Mouse (Mus musculus) erythroblast, adult 5-6 weeks (primary cell): Measurements from ENCODE around the gene Tor3a. TPM values are rescaled to one million over a fixed set of nuclear protein-coding genes. Genes with fewer than 3 reads are reported as not detected.

Experiments used
- ATAC-seq: replicated peaks from 2 replicates; pipeline ENCODE4 v1.8.0; 2016; ENCODE audit warnings: moderate number of reproducible peaks, mild to moderate bottlenecking, moderate TSS enrichment, inconsistent platforms; ENCODE audit not compliant: poor library complexity, low FRiP score, severe bottlenecking
- total RNA-seq, 2 experiments: library from RNA; stranded (forward) in 1 of 2; stranded (reverse) in 1 of 2; fragments of 150-400 nt in 1 of 2; fragments of 200-764, 138-1000 nt in 1 of 2; gene quantifications; 2 replicates each; pipeline versions ENCODE4 v1.2.3 to v1.2.4; 2015 to 2017; ENCODE audit warnings: low replicate concordance in 2 of 2

Gene Tor3a
- total RNA-seq, 2 experiments from 2014 or later = 4.4 to 8.3 TPM

- ATAC-seq = no peak
Measured at GRCm38 (mm10) chr1:156642813-156643212, 31.3 kb downstream of the Tor3a start.

GRCm38 (mm10) chr1:156641808-156642207 lies 32.3 kb downstream of the Tor3a start:
- ATAC-seq = no peak

- ATAC-seq = no peak
Measured at GRCm38 (mm10) chr1:156640577-156640976, 33.6 kb downstream of the Tor3a start.

- no peak for ATAC-seq
Measured at GRCm38 (mm10) chr1:156639455-156639854, 34.7 kb downstream of the Tor3a start.

- no peak for ATAC-seq
Measured at GRCm38 (mm10) chr1:156635148-156635547, 39.0 kb downstream of the Tor3a start.

GRCm38 (mm10) chr1:156633095-156633494 lies 41.1 kb downstream of the Tor3a start:
- ATAC-seq = no peak

- ATAC-seq = no peak
Measured at GRCm38 (mm10) chr1:156630965-156631364, 43.2 kb downstream of the Tor3a start.

GRCm38 (mm10) chr1:156629984-156630383 lies 44.2 kb downstream of the Tor3a start:
- no peak for ATAC-seq

GRCm38 (mm10) chr1:156626729-156627128 lies 47.4 kb downstream of the Tor3a start:
- ATAC-seq = no peak

GRCm38 (mm10) chr1:156624231-156624630 lies 49.9 kb downstream of the Tor3a start:
- no peak for ATAC-seq

GRCm38 (mm10) chr1:156620951-156621350 lies 53.2 kb downstream of the Tor3a start:
- ATAC-seq = no peak

- ATAC-seq = no peak
Measured at GRCm38 (mm10) chr1:156620292-156620909, 53.8 kb downstream of the Tor3a start.

GRCm38 (mm10) chr1:156617811-156618210 lies 56.3 kb downstream of the Tor3a start:
- ATAC-seq = no peak

GRCm38 (mm10) chr1:156616989-156617598 lies 57.1 kb downstream of the Tor3a start:
- ATAC-seq = no peak

GRCm38 (mm10) chr1:156615381-156616133 lies 58.6 kb downstream of the Tor3a start:
- peak; percentile 91 for ATAC-seq

- ATAC-seq = no peak
Measured at GRCm38 (mm10) chr1:156614710-156615109, 59.4 kb downstream of the Tor3a start.

- ATAC-seq = no peak
Measured at GRCm38 (mm10) chr1:156613855-156614530, 60.2 kb downstream of the Tor3a start.

GRCm38 (mm10) chr1:156610257-156610656 lies 63.9 kb downstream of the Tor3a start:
- ATAC-seq = no peak

- no peak for ATAC-seq
Measured at GRCm38 (mm10) chr1:156608496-156608895, 65.7 kb downstream of the Tor3a start.

- no peak for ATAC-seq
Measured at GRCm38 (mm10) chr1:156605940-156606339, 68.2 kb downstream of the Tor3a start.
